13 mouse cellular contexts compared by ENCODE assay signal in genomic region chr2:70889522-70890100, GRCm38 (mm10).
DNase-seq lines count a peak whose midpoint lies in the region; ATAC-seq lines count a peak whose summit lies in the region.
"Had no signal": no experiment of that assay in that cellular context is flagged by ENCODE, and none has a peak within 500 bp of the region (broad histone marks: within the 10 kb centered on the region; RNA-seq: fewer than 3 reads in every experiment).

No protein-coding gene starts in this region.

- 77% methylated on average over 5 of the region's 5 CpGs for WGBS in hindbrain, embryonic 14.5 days

- H3K9me3 ChIP-seq in hindbrain, embryonic 14.5 days (ENCODE audit: control insufficient read depth, low read length): no peaks in the 10 kb centered on the region
- H3K9me3 ChIP-seq: embryonic facial prominence, embryonic 15.5 days; heart, embryonic 15.5 days had no signal

- peak; percentile 27 to 30 for DNase-seq in heart, adult 18-20 months
- no peak for DNase-seq in heart, postnatal 25 days (ENCODE audit: low spot score)
- DNase-seq in ovary, adult 18-20 months (ENCODE audit: low spot score): peak; percentile 52
- no peak for DNase-seq in ovary, postnatal 10 days (ENCODE audit: low spot score)
- DNase-seq in cerebellum, adult 9-11 months: peak; percentile 8
- DNase-seq in hindbrain, embryonic 14.5 days (ENCODE audit: low spot score): no peak
- no peak for DNase-seq in thymus, postnatal 10 days (ENCODE audit: low spot score in 2 of 2)
- DNase-seq: thymus, postnatal 36 days had no signal

- H3K4me3 ChIP-seq in hindbrain, embryonic 14.5 days (replicated peaks; ENCODE audit: low read length): no peak overlapping the region
- H3K4me3 ChIP-seq: embryonic facial prominence, embryonic 15.5 days; heart, embryonic 15.5 days had no signal

- no peak overlapping the region for H3K9ac ChIP-seq in hindbrain, embryonic 14.5 days
- H3K9ac ChIP-seq: embryonic facial prominence, embryonic 15.5 days; heart, embryonic 15.5 days had no signal

- no peaks in the 10 kb centered on the region for H3K4me1 ChIP-seq in hindbrain, embryonic 14.5 days (replicated peaks; ENCODE audit: control insufficient read depth, insufficient read depth, low read length)
- H3K4me1 ChIP-seq: embryonic facial prominence, embryonic 15.5 days; heart, embryonic 15.5 days had no signal

- H3K27me3 ChIP-seq in hindbrain, embryonic 14.5 days (ENCODE audit: control insufficient read depth, insufficient read depth, low read length): no peaks in the 10 kb centered on the region
- H3K27me3 ChIP-seq: embryonic facial prominence, embryonic 15.5 days; heart, embryonic 15.5 days had no signal

- intact Hi-C loops in heart, postnatal 25 days (cut with DNase I): loop anchor here (2.0 kb wide), 1 partner anchor 17 kb away; no protein-coding TSS in a partner anchor

- H3K36me3 ChIP-seq in hindbrain, embryonic 14.5 days (replicated peaks; ENCODE audit: control insufficient read depth, insufficient read depth): no peaks in the 10 kb centered on the region
- H3K36me3 ChIP-seq: embryonic facial prominence, embryonic 15.5 days; heart, embryonic 15.5 days had no signal

- no peak overlapping the region for H3K27ac ChIP-seq in hindbrain, embryonic 14.5 days
- H3K27ac ChIP-seq: embryonic facial prominence, embryonic 15.5 days; heart, embryonic 15.5 days had no signal

- H3K4me2 ChIP-seq in hindbrain, embryonic 14.5 days (replicated peaks): no peak overlapping the region
- H3K4me2 ChIP-seq: embryonic facial prominence, embryonic 15.5 days; heart, embryonic 15.5 days had no signal

- ATAC-seq in megakaryocyte-erythroid progenitor cell, adult 5-6 weeks (replicated peaks; ENCODE audit: low FRiP score, low TSS enrichment, poor library complexity, severe bottlenecking): peak; percentile 83
- no peak for ATAC-seq in hindbrain, embryonic 14.5 days (ENCODE audit: low FRiP score)
- ATAC-seq: forebrain, embryonic 16.5 days; lung, postnatal 0 days had no signal

Comparison
In these comparisons a context has a peak if more than half of its experiments do, and no peak if none do; other contexts are left out.
1. DNase-seq: peak in heart, adult 18-20 months (2 of 2), ovary, adult 18-20 months (single experiment) and cerebellum, adult 9-11 months (single experiment); none in heart, postnatal 25 days (single experiment), ovary, postnatal 10 days (single experiment), hindbrain, embryonic 14.5 days (single experiment) and thymus, postnatal 10 days (0 of 2).